Mouse (Mus musculus) left cerebral cortex, postnatal 36 days (tissue): ENCODE data around the gene Ttc38. TPM values are rescaled to one million over a fixed set of nuclear protein-coding genes. Genes with fewer than 3 reads are reported as not detected.
A peak's percentile ranks its signal among the peaks of the same experiment; 100 is the strongest.
"Not testable (repeated sequence)": the region's sequence is repeated elsewhere in the genome, so short reads cannot be mapped to it uniquely, and the experiment has no call there.

ENCODE experiments used
- DNase-seq, 2 experiments: peaks; one replicate each; pipeline ENCODE4 v3.0.0; 2021 to 2022; ENCODE audit warnings: low spot score in 2 of 2, mixed read lengths in 1 of 2
- intact Hi-C: fragments of 180-260 bp; cut with DNase I; formaldehyde crosslinking; loops from one replicate; pipeline ENCODE4 v1.15.1; 2025
- total RNA-seq, 2 experiments: library from RNA; stranded (reverse); gene quantifications; 2 replicates each; pipeline ENCODE4 v1.2.3; 2021

The Ttc38 gene
- total RNA-seq, 2 experiments from 2014 or later: 5.1 to 6.9 TPM

- intact Hi-C loops: no loop called here
Observed at GRCm38 (mm10) chr15:85813428-85813827, 18.7 kb upstream of the Ttc38 start.

GRCm38 (mm10) chr15:85821203-85822010, 10.7 kb upstream of the Ttc38 start, which contains the start of gene Pkdrej:
TSS of gene Pkdrej (minus strand) at chr15:85821734.
- peak; percentile 52 to 56 for DNase-seq
- intact Hi-C loops: no loop called here

More at GRCm38 (mm10) chr15:85813428-85813827, 18.7 kb upstream of the Ttc38 start:
- DNase-seq: no peak

GRCm38 (mm10) chr15:85822011-85822359, 10.1 kb upstream of the Ttc38 start:
- intact Hi-C loops: no loop called here
- DNase-seq: no peak

GRCm38 (mm10) chr15:85826676-85827075, 5.4 kb upstream of the Ttc38 start:
- intact Hi-C loops: no loop called here

GRCm38 (mm10) chr15:85828071-85828470, 4.0 kb upstream of the Ttc38 start:
- DNase-seq: no peak
- intact Hi-C loops: no loop called here

More at GRCm38 (mm10) chr15:85826676-85827075, 5.4 kb upstream of the Ttc38 start:
- no peak for DNase-seq

GRCm38 (mm10) chr15:85829470-85829869, 2.6 kb upstream of the Ttc38 start:
- DNase-seq: no peak
- intact Hi-C loops: no loop called here

GRCm38 (mm10) chr15:85832599-85832998, 493 bp downstream of the Ttc38 start:
- no peak for DNase-seq
- intact Hi-C loops: no loop called here

- DNase-seq: no peak
- intact Hi-C loops: no loop called here
Observed at GRCm38 (mm10) chr15:85835335-85835734, 3.2 kb downstream of the Ttc38 start.

- intact Hi-C loops: no loop called here
- no peak for DNase-seq
Observed at GRCm38 (mm10) chr15:85836887-85837286, 4.8 kb downstream of the Ttc38 start.

- DNase-seq: no peak
- intact Hi-C loops: no loop called here
Observed at GRCm38 (mm10) chr15:85840983-85841382, 8.9 kb downstream of the Ttc38 start.

- intact Hi-C loops: no loop called here
- DNase-seq: no peak
Observed at GRCm38 (mm10) chr15:85841796-85842360, 9.8 kb downstream of the Ttc38 start.

GRCm38 (mm10) chr15:85845071-85845470, 13.0 kb downstream of the Ttc38 start:
- no peak for DNase-seq
- intact Hi-C loops: no loop called here

- intact Hi-C loops: no loop called here
- DNase-seq: no peak
Observed at GRCm38 (mm10) chr15:85851656-85852392, 19.7 kb downstream of the Ttc38 start.

GRCm38 (mm10) chr15:85858980-85859489, 26.9 kb downstream of the Ttc38 start:
- intact Hi-C loops: loop anchor here (1.0 to 2.0 kb wide), 2 partner anchors 20 to 48 kb away; partner anchors contain the start of genes Cdpf1 and Trmu
- DNase-seq: no peak

- DNase-seq: peak; percentile 91 to 93
- intact Hi-C loops: loop anchor here (1.0 to 2.0 kb wide), 2 partner anchors 20 to 49 kb away; partner anchors contain the start of genes Cdpf1 and Trmu
Observed at GRCm38 (mm10) chr15:85859490-85860031, 27.5 kb downstream of the Ttc38 start, which contains the start of gene Gtse1. TSS of gene Gtse1 (plus strand) at chr15:85859745.

GRCm38 (mm10) chr15:85865913-85866312, 33.8 kb downstream of the Ttc38 start:
- intact Hi-C loops: loop anchor here (5.0 kb wide), 1 partner anchor 269 kb away; no protein-coding TSS in a partner anchor
- DNase-seq: not testable (repeated sequence)

- DNase-seq: peak; percentile 62 to 77
- intact Hi-C loops: loop anchor here (1.0 to 5.0 kb wide), 2 partner anchors 151 to 270 kb away; no protein-coding TSS in a partner anchor
Observed at GRCm38 (mm10) chr15:85867696-85868095, 35.6 kb downstream of the Ttc38 start.

GRCm38 (mm10) chr15:85877336-85877735, 45.2 kb downstream of the Ttc38 start:
- no peak for DNase-seq
- intact Hi-C loops: no loop called here

GRCm38 (mm10) chr15:85878848-85879497, 46.9 kb downstream of the Ttc38 start, which contains the start of gene Trmu:
TSS of gene Trmu (plus strand) at chr15:85879312.
- DNase-seq: peak; percentile 91
- intact Hi-C loops: loop anchor here (1.0 kb wide), 1 partner anchor 20 kb away; the partner anchor contains the start of gene Gtse1
